Mouse (Mus musculus) liver, embryonic 13.5 days (tissue): Measurements from ENCODE around the gene Col26a1. TPM values are rescaled to one million over a fixed set of nuclear protein-coding genes. Genes with fewer than 3 reads are reported as not detected.

Experiments
- ATAC-seq: fragments of 200-750 bp; cut with Nextera tagmentation; 2 replicates; pipeline ENCODE4 v1.8.0; 2017; ENCODE audit warnings: low read depth, mild to moderate bottlenecking, moderate number of reproducible peaks, moderate library complexity
- DNase-seq: peaks from one replicate; pipeline ENCODE4 v3.0.0; 2022
- H3K27ac ChIP-seq: fragments of 300-500 bp; sonication (generic); 2 replicates; pipeline ENCODE4 v1.5.1; 2015; ENCODE audit warnings: moderate library complexity, mild to moderate bottlenecking, inconsistent platforms
- H3K27me3 ChIP-seq: fragments of 300-500 bp; sonication (generic); 2 replicates; pipeline ENCODE4 v1.6.1; 2015; ENCODE audit warnings: mild to moderate bottlenecking, inconsistent platforms
- H3K36me3 ChIP-seq: fragments of 300-500 bp; sonication (generic); 2 replicates; pipeline ENCODE4 v1.6.1; 2015; ENCODE audit warnings: mild to moderate bottlenecking, inconsistent platforms
- H3K4me1 ChIP-seq: fragments of 300-500 bp; sonication (generic); replicated peaks from 2 replicates; pipeline ENCODE4 v1.6.1; 2015; ENCODE audit warnings: inconsistent platforms
- H3K4me2 ChIP-seq: fragments of 300-500 bp; sonication (generic); 2 replicates; pipeline ENCODE4 v1.6.1; 2015; ENCODE audit warnings: inconsistent platforms, mild to moderate bottlenecking, moderate library complexity
- H3K4me3 ChIP-seq: fragments of 300-500 bp; sonication (generic); replicated peaks from 2 replicates; pipeline ENCODE4 v1.5.1; 2015; ENCODE audit warnings: mild to moderate bottlenecking, inconsistent platforms
- H3K9ac ChIP-seq: fragments of 300-500 bp; sonication (generic); 2 replicates; pipeline ENCODE4 v1.6.1; 2015; ENCODE audit warnings: mild to moderate bottlenecking, inconsistent platforms
- H3K9me3 ChIP-seq: fragments of 300-500 bp; sonication (generic); replicated peaks from 2 replicates; pipeline ENCODE4 v1.6.1; 2016; ENCODE audit warnings: inconsistent platforms
- WGBS: fragments of 180-500 bp; shearing (Covaris S2); methylation state at CpG from one replicate; pipeline ENCODE4 v1.1.7; 2015; ENCODE audit not compliant: insufficient replicate concordance; 5-methylcytosine and 5-hydroxymethylcytosine counted together
- polyA plus RNA-seq: library from polyadenylated mRNA; unstranded; fragments of >200 nt; fragmentation: Nextera tagmentation; extraction: Ambion mirVana; gene quantifications from 2 replicates; pipeline ENCODE4 v1.2.1, GENCODE M21; 2015

Gene Col26a1
- polyA plus RNA-seq, 1 experiment from 2014 or later = 1.3 TPM

GRCm38 (mm10) chr5:136804246-136804645 lies 78.8 kb downstream of the Col26a1 start:
- Histone ChIP-seq H3K27me3 (no peaks in the 10 kb centered on the region), H3K4me2 (no peak overlapping the region), H3K9ac (no peak overlapping the region), H3K4me1 (0 out of 2 replicates have a peak, but pooled peaks cover 3% of the 10 kb centered on the region), H3K27ac (no peak overlapping the region), H3K4me3 (no peak overlapping the region), H3K9me3 (no peaks in the 10 kb centered on the region), H3K36me3 (no peaks in the 10 kb centered on the region)
- ATAC-seq = no peak
- no peak for DNase-seq
- whole genome bisulfite sequencing = 36% methylated on average over 1 of the region's 1 CpGs

- ATAC-seq (no peak), DNase-seq (no peak)
- Histone ChIP-seq H3K4me3 (no peak overlapping the region), H3K9ac (no peak overlapping the region), H3K27me3 (no peaks in the 10 kb centered on the region), H3K36me3 (no peaks in the 10 kb centered on the region), H3K27ac (no peak overlapping the region), H3K9me3 (no peaks in the 10 kb centered on the region), H3K4me1 (0 out of 2 replicates have a peak, but pooled peaks cover 3% of the 10 kb centered on the region), H3K4me2 (peak overlapping the region; percentile 33)
- 22% methylated on average over 17 of the region's 17 CpGs for WGBS
These were observed 80.3 kb downstream of the Col26a1 start for GRCm38 (mm10) chr5:136802732-136803131.

GRCm38 (mm10) chr5:136796917-136797316 lies 86.1 kb downstream of the Col26a1 start:
- Histone ChIP-seq H3K4me3 (no peak overlapping the region), H3K27me3 (no peaks in the 10 kb centered on the region), H3K36me3 (no peaks in the 10 kb centered on the region), H3K9ac (no peak overlapping the region), H3K9me3 (no peaks in the 10 kb centered on the region), H3K27ac (no peak overlapping the region), H3K4me1 (peaks cover 6% of the 10 kb centered on the region), H3K4me2 (no peak overlapping the region)
- no peak for ATAC-seq
- 14% methylated on average over 2 of the region's 2 CpGs for WGBS
- no peak for DNase-seq

DNA sequence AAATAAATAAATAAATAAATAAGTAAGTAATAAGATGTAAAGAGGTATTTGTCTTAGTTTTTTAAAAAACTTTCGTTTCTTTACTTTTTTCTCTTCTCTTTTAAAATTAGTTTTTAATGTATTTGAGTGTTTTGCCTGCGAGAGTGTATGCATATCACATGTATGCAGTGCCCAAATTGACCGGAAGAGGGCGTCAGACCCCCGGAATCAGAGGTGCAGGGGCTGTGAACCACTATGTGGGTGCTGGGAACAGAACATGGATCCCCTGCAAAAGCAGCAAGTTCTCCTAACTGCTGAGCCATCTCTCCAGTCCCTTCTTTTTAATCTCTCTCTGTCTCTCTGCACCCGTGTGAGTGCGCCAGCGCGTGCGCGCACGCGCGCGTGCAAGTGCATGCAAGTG lies 89.2 kb downstream of the Col26a1 start:
- DNase-seq (no peak), ATAC-seq (no peak)
- H3K4me1 ChIP-seq = peaks cover 6% of the 10 kb centered on the region
- no peaks in the 10 kb centered on the region for H3K27me3 ChIP-seq
- WGBS = 80% methylated on average over 15 of the region's 15 CpGs
- no peaks in the 10 kb centered on the region for H3K36me3 ChIP-seq
- no peak overlapping the region for H3K4me2 ChIP-seq
- no peaks in the 10 kb centered on the region for H3K9me3 ChIP-seq
- no peak overlapping the region for H3K27ac ChIP-seq
- H3K4me3 ChIP-seq = no peak overlapping the region
- H3K9ac ChIP-seq = no peak overlapping the region

GRCm38 (mm10) chr5:136792541-136792940 lies 90.5 kb downstream of the Col26a1 start:
- Histone ChIP-seq H3K4me3 (no peak overlapping the region), H3K27ac (no peak overlapping the region), H3K9me3 (no peaks in the 10 kb centered on the region), H3K27me3 (no peaks in the 10 kb centered on the region), H3K4me1 (peaks cover 6% of the 10 kb centered on the region), H3K4me2 (no peak overlapping the region), H3K36me3 (no peaks in the 10 kb centered on the region), H3K9ac (no peak overlapping the region)
- DNase-seq (no peak), ATAC-seq (no peak)
- 65% methylated on average over 10 of the region's 10 CpGs for WGBS

- no peak overlapping the region for H3K9ac ChIP-seq
- no peaks in the 10 kb centered on the region for H3K4me1 ChIP-seq
- no peak overlapping the region for H3K27ac ChIP-seq
- ATAC-seq (no peak), DNase-seq (no peak)
- no peaks in the 10 kb centered on the region for H3K27me3 ChIP-seq
- no peak overlapping the region for H3K4me3 ChIP-seq
- no peak overlapping the region for H3K4me2 ChIP-seq
- H3K9me3 ChIP-seq = no peaks in the 10 kb centered on the region
- no peaks in the 10 kb centered on the region for H3K36me3 ChIP-seq
- 48% methylated on average over 3 of the region's 3 CpGs for WGBS
These were observed 91.8 kb downstream of the Col26a1 start for GRCm38 (mm10) chr5:136791204-136791603.

GRCm38 (mm10) chr5:136790570-136791196 lies 92.3 kb downstream of the Col26a1 start:
- H3K4me1 ChIP-seq = no peaks in the 10 kb centered on the region
- DNase-seq = peak; percentile 52
- no peaks in the 10 kb centered on the region for H3K9me3 ChIP-seq
- H3K27me3 ChIP-seq = no peaks in the 10 kb centered on the region
- no peak overlapping the region for H3K4me3 ChIP-seq
- no peaks in the 10 kb centered on the region for H3K36me3 ChIP-seq
- H3K9ac ChIP-seq = no peak overlapping the region
- 10% methylated on average over 11 of the region's 11 CpGs for WGBS
- H3K27ac ChIP-seq = no peak overlapping the region
- no peak overlapping the region for H3K4me2 ChIP-seq
- ATAC-seq = no peak

DNA sequence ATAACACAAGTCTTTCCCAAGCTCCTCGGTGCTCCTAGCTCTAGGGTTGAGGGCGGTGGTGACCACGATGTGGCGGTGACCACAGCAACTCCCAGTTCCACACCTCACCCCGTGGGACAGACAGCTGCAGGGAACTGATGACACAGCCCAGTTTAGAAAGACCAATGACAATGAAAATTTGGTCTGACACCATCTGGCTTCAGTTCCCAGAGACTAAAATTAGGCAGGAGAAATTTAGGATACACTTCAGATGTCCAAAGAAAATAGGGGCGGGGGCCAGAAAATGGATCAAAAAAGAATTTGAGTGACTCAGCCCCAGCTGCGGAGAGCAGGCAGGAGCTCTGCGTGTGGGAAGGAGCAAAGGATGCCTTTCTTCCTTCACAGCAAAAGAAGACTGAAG lies 98.5 kb downstream of the Col26a1 start:
- DNase-seq (no peak), ATAC-seq (no peak)
- no peaks in the 10 kb centered on the region for H3K9me3 ChIP-seq
- H3K36me3 ChIP-seq = no peaks in the 10 kb centered on the region
- no peak overlapping the region for H3K4me3 ChIP-seq
- H3K9ac ChIP-seq = no peak overlapping the region
- no peak overlapping the region for H3K4me2 ChIP-seq
- no peak overlapping the region for H3K27ac ChIP-seq
- 53% methylated on average over 8 of the region's 8 CpGs for WGBS
- no peaks in the 10 kb centered on the region for H3K4me1 ChIP-seq
- H3K27me3 ChIP-seq = no peaks in the 10 kb centered on the region

- ATAC-seq (no peak), DNase-seq (no peak)
- Histone ChIP-seq H3K27me3 (no peaks in the 10 kb centered on the region), H3K9me3 (no peaks in the 10 kb centered on the region), H3K4me1 (no peaks in the 10 kb centered on the region), H3K4me3 (no peak overlapping the region), H3K27ac (no peak overlapping the region), H3K4me2 (no peak overlapping the region), H3K9ac (no peak overlapping the region), H3K36me3 (no peaks in the 10 kb centered on the region)
- WGBS = 50% methylated on average over 13 of the region's 13 CpGs
These were observed 100.4 kb downstream of the Col26a1 start for GRCm38 (mm10) chr5:136782600-136782999.

GRCm38 (mm10) chr5:136780465-136780864 lies 102.5 kb downstream of the Col26a1 start:
- 34% methylated on average over 10 of the region's 10 CpGs for WGBS
- no peak overlapping the region for H3K27ac ChIP-seq
- H3K9me3 ChIP-seq = no peaks in the 10 kb centered on the region
- DNase-seq = no peak
- no peak overlapping the region for H3K4me3 ChIP-seq
- H3K4me1 ChIP-seq = no peaks in the 10 kb centered on the region
- H3K36me3 ChIP-seq = no peaks in the 10 kb centered on the region
- ATAC-seq = no peak
- H3K9ac ChIP-seq = no peak overlapping the region
- H3K4me2 ChIP-seq = no peak overlapping the region
- no peaks in the 10 kb centered on the region for H3K27me3 ChIP-seq

GRCm38 (mm10) chr5:136779946-136780345 lies 103.1 kb downstream of the Col26a1 start:
- Histone ChIP-seq H3K36me3 (no peaks in the 10 kb centered on the region), H3K4me2 (no peak overlapping the region), H3K9me3 (no peaks in the 10 kb centered on the region), H3K27ac (no peak overlapping the region), H3K4me3 (no peak overlapping the region), H3K9ac (no peak overlapping the region), H3K4me1 (no peaks in the 10 kb centered on the region), H3K27me3 (no peaks in the 10 kb centered on the region)
- ATAC-seq = no peak
- 73% methylated on average over 4 of the region's 6 CpGs for WGBS
- DNase-seq = no peak

- 43% methylated on average over 3 of the region's 3 CpGs for WGBS
- no peak overlapping the region for H3K27ac ChIP-seq
- ATAC-seq = no peak
- H3K9ac ChIP-seq = no peak overlapping the region
- DNase-seq = no peak
- no peaks in the 10 kb centered on the region for H3K27me3 ChIP-seq
- no peaks in the 10 kb centered on the region for H3K9me3 ChIP-seq
- no peaks in the 10 kb centered on the region for H3K36me3 ChIP-seq
- H3K4me1 ChIP-seq = no peaks in the 10 kb centered on the region
- no peak overlapping the region for H3K4me2 ChIP-seq
- no peak overlapping the region for H3K4me3 ChIP-seq
These were observed 107.5 kb downstream of the Col26a1 start for GRCm38 (mm10) chr5:136775548-136775947.
